Mouse (Mus musculus) hindbrain, embryonic 11.5 days (tissue): ENCODE data around the gene Scn4b. TPM values are rescaled to one million over a fixed set of nuclear protein-coding genes. Genes with fewer than 3 reads are reported as not detected.
A peak's percentile ranks its signal among the peaks of the same experiment; 100 is the strongest.

Source experiments
- ATAC-seq: fragments of 200-750 bp; cut with Nextera tagmentation; 2 replicates; pipeline ENCODE4 v1.8.0; 2017; ENCODE audit warnings: mild to moderate bottlenecking, moderate TSS enrichment, moderate library complexity; ENCODE audit not compliant: low FRiP score
- DNase-seq: peaks from one replicate; pipeline ENCODE4 v3.0.0-alpha.2; 2015; ENCODE audit warnings: low spot score
- H3K27ac ChIP-seq: fragments of 300-500 bp; sonication (generic); 2 replicates; pipeline ENCODE4 v1.5.1; 2014; ENCODE audit warnings: mild to moderate bottlenecking, low read depth, low read length
- H3K27me3 ChIP-seq: fragments of 300-500 bp; sonication (generic); 2 replicates; pipeline ENCODE4 v1.6.1; 2014; ENCODE audit warnings: mild to moderate bottlenecking, low read length, moderate library complexity, mixed read lengths; ENCODE audit not compliant: control insufficient read depth, insufficient read depth
- H3K36me3 ChIP-seq: fragments of 300-500 bp; sonication (generic); 2 replicates; pipeline ENCODE4 v1.6.1; 2014; ENCODE audit warnings: mild to moderate bottlenecking, low read length, moderate library complexity, mixed read lengths; ENCODE audit not compliant: control insufficient read depth, insufficient read depth
- H3K4me1 ChIP-seq: fragments of 300-500 bp; sonication (generic); replicated peaks from 2 replicates; pipeline ENCODE4 v1.6.1; 2014; ENCODE audit warnings: low read length, mixed read lengths; ENCODE audit not compliant: control insufficient read depth, insufficient read depth
- H3K4me2 ChIP-seq: fragments of 300-500 bp; sonication (generic); replicated peaks from 2 replicates; pipeline ENCODE4 v1.6.1; 2014; ENCODE audit warnings: mild to moderate bottlenecking, low read depth, low read length
- H3K4me3 ChIP-seq: fragments of 300-500 bp; sonication (generic); 2 replicates; pipeline ENCODE4 v1.5.1; 2014; ENCODE audit warnings: low read depth, low read length
- H3K9ac ChIP-seq: fragments of 300-500 bp; sonication (generic); 2 replicates; pipeline ENCODE4 v1.6.1; 2014; ENCODE audit warnings: low read depth, low read length
- H3K9me3 ChIP-seq: fragments of 300-500 bp; sonication (generic); 2 replicates; pipeline ENCODE4 v1.6.1; 2016; ENCODE audit warnings: low read length; ENCODE audit not compliant: control insufficient read depth
- WGBS: fragments of 180-500 bp; shearing (Covaris S2); extraction: QIAGEN DNeasy Blood & Tissue Kit; methylation state at CpG from one replicate; pipeline ENCODE4 v1.1.7; 2014; 5-methylcytosine and 5-hydroxymethylcytosine counted together
- polyA plus RNA-seq: library from polyadenylated mRNA; unstranded; fragments of >200 nt; fragmentation: Nextera tagmentation; extraction: Ambion mirVana; gene quantifications from 2 replicates; pipeline ENCODE4 v1.2.1, GENCODE M21; 2014

Scn4b gene
- polyA plus RNA-seq, result 0.12 and 0.14 TPM in 2 replicates

DNA sequence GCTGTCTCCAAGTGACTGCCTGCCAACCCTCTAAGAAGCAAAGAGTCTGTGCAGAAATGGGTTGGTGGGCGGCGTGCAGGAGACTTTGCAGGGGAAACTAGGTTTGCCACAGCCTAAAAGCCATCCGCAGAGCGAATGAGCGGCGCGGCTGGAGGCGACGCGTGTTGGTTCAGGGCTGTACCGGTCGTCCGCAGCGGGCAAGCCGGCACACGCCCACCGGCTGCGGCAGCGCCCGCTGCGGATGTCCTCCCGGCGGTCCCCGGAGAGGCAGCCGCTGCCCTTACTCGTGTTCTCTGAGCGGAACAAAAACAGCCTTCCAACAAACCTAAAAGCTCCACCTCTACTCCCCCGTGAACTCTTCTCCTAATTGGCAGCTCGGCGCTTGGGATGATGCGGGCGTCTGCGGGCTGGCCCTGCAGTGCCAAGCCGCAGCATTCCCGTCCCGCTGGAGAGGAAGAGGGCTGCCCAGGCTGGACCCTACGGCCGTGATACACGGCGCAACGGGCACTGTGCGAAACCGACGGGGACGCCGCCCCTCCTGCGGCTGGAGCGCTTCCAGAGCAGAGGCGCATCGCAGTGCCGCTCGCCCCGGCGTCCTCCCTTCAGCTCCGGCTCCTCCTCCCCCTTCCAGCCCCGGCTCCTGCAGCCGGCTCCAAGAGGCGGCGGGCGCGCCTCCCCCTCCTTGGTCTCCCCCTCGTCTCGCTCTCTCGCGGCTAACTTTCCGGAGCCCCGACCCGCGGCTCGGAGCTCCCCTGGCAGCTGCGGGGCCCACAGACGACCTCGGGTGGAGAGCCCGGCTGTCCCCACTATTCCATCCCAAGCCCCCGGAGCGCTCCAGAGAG, at the start of gene Scn4b:
Gene Scn4b (plus strand): TSS at position 205 of the 842 bp plus-strand sequence.
- H3K9ac ChIP-seq, result peak within 1 kb of the TSS; percentile 37
- ATAC-seq (peak; percentile 38; the same call in 1 of the 2 replicates), DNase-seq (peak; percentile 68)
- under 1% methylated on average over 71 of the region's 76 CpGs for WGBS
- H3K36me3 ChIP-seq, result no peaks in the 10 kb centered on the region
- H3K27ac ChIP-seq, result no peak within 1 kb of the TSS
- H3K4me3 ChIP-seq, result peak within 1 kb of the TSS; percentile 46
- H3K4me2 ChIP-seq, result peak within 1 kb of the TSS; percentile 91
- 0 out of 2 replicates have a peak, but pooled peaks cover 9% of the 10 kb centered on the region for H3K4me1 ChIP-seq
- no peaks in the 10 kb centered on the region for H3K9me3 ChIP-seq
- H3K27me3 ChIP-seq, result peaks cover 57% of the 10 kb centered on the region

DNA sequence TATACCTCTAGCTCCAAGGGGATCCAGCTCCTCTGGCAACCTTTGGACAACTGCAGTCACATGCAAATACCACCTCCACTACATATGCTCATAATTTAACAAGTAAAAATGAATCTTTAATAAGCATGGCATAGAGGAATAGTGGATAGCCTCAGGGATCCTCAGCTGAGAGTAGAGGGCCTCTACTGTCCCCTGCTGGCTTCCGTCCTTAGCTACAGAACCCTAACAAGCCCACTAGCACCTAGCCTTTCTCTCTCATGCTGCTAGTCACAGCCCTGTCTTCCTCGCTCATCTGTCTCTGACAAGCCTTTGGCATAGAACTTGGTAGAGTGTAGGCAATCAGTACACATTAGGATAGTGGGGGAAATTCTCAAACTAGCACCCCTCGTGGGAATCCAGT, 47.4 kb upstream of the Scn4b start:
- no peaks in the 10 kb centered on the region for H3K9me3 ChIP-seq
- H3K27me3 ChIP-seq, result no peaks in the 10 kb centered on the region
- no peak overlapping the region for H3K4me3 ChIP-seq
- DNase-seq (no peak), ATAC-seq (no peak)
- H3K36me3 ChIP-seq, result no peaks in the 10 kb centered on the region
- H3K4me1 ChIP-seq, result no peaks in the 10 kb centered on the region
- H3K27ac ChIP-seq, result no peak overlapping the region
- no peak overlapping the region for H3K4me2 ChIP-seq
- WGBS, result 68% methylated on average over 3 of the region's 3 CpGs
- H3K9ac ChIP-seq, result no peak overlapping the region

DNA sequence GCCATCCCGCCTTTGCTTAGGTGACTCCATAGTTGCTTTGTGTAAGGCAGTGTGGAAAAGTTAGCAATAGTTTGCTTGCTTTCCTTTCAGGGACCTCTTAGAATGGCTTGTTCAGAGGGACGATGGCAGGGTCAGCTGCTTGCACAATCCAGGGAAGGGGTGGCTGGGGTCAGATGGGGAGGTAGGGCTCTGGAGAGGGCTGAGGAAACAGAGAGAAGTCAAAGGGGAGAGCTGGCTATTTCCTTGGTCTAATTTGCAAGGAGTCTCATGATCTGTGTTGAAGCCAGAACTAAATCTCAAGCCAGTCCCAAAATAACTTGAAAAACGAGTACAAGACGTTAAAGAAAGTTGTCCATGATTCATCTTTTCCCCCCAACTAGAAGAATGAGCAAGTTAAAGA, 45.6 kb upstream of the Scn4b start:
- no peaks in the 10 kb centered on the region for H3K9me3 ChIP-seq
- H3K27ac ChIP-seq, result no peak overlapping the region
- 52% methylated on average over 4 of the region's 4 CpGs for WGBS

DNA sequence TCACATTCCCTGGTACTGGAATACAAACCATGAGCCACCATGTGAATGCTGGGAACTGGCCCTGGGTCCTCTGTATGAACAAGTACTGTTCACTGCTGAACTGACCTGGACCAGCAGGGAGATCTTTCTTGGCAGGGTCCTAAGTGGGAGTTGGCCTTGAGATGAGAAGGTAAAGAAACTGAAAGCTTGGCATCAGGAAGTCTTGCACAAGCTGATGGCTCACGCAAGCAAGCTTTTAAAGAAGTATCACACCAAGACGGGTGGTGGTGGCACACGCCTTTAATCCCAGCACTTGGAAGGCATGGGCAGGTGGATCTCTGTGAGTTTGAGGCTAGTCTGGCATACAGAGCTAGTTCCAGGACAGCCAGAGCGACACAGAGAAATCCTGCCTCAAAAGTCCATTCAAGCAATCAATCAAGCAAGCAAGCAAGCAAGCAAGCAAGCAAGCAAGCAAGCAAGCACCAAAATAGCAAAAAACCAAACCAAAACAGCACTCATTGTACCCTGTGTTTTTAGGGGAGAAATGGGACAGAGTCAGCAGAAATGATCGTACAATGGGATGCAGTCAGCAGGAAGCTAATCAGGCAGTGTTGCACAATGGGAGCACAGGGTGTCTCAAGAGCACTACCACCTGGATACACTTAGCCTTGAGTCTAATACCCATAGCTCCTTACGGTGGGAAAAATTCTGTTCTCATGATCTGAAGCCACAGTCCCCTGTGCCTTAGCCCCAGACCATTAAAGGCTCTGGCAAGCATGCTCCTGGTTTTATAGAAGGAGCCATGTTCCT, 42.9 kb upstream of the Scn4b start:
- no peaks in the 10 kb centered on the region for H3K9me3 ChIP-seq
- ATAC-seq (no peak), DNase-seq (no peak)
- H3K27me3 ChIP-seq, result no peaks in the 10 kb centered on the region
- H3K36me3 ChIP-seq, result no peaks in the 10 kb centered on the region
- WGBS, result 84% methylated on average over 6 of the region's 6 CpGs
- H3K27ac ChIP-seq, result no peak overlapping the region
- H3K4me3 ChIP-seq, result no peak overlapping the region
- H3K4me2 ChIP-seq, result no peak overlapping the region
- no peaks in the 10 kb centered on the region for H3K4me1 ChIP-seq
- H3K9ac ChIP-seq, result no peak overlapping the region

More for the DNA sequence above, 45.6 kb upstream of the Scn4b start:
- Histone ChIP-seq H3K27me3 (no peaks in the 10 kb centered on the region), H3K36me3 (no peaks in the 10 kb centered on the region), H3K4me2 (no peak overlapping the region), H3K9ac (no peak overlapping the region), H3K4me1 (no peaks in the 10 kb centered on the region), H3K4me3 (no peak overlapping the region)
- ATAC-seq, result no peak
- no peak for DNase-seq

DNA sequence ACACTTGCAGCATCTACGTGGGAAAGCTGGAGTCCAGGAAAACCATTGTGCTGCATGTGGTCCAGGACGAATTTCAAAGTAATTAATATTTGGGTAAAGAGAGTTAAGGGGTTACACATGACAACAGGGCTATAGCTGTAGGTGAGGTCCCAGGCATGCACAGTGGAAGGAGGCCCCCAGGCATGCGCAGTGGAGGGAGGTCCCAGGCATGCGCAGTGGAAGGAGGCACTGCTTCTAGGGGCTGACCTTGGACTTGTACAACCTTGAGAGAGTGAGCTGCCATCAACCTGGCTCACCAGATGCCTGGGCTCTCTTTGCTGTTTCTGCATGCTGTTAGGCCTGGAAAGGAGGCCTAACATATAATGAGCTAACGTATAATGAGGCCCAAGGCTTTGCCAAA, 40.3 kb upstream of the Scn4b start:
- Histone ChIP-seq H3K36me3 (no peaks in the 10 kb centered on the region), H3K9me3 (no peaks in the 10 kb centered on the region), H3K4me2 (no peak overlapping the region), H3K27ac (no peak overlapping the region), H3K4me1 (no peaks in the 10 kb centered on the region), H3K4me3 (no peak overlapping the region), H3K9ac (no peak overlapping the region), H3K27me3 (no peaks in the 10 kb centered on the region)
- DNase-seq (no peak), ATAC-seq (no peak)
- WGBS, result 84% methylated on average over 5 of the region's 5 CpGs

DNA sequence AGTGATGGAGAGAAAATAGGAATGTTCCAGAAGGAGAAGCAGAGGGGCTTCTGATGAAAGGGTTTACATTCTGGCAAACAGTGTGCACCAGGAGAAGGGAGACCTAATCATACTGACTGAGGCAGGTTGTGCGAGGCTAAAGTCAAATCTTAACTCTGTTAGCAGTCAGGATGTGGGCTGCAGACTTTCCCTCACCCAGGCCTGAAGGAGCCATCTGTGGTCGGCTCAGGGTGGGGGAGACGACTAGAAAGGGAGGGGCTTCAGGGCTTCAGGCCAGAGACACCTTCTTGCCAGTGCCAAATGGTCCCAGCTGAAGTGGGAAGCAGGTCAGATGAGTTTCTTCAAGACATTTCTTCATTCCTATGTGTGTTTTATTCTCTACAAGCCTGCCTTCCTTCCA, 39.8 kb upstream of the Scn4b start:
- Histone ChIP-seq H3K4me2 (no peak overlapping the region), H3K9me3 (no peaks in the 10 kb centered on the region), H3K36me3 (no peaks in the 10 kb centered on the region), H3K4me1 (no peaks in the 10 kb centered on the region), H3K9ac (no peak overlapping the region), H3K27me3 (no peaks in the 10 kb centered on the region), H3K4me3 (no peak overlapping the region), H3K27ac (no peak overlapping the region)
- ATAC-seq (no peak), DNase-seq (no peak)
- WGBS, result 58% methylated on average over 3 of the region's 3 CpGs

DNA sequence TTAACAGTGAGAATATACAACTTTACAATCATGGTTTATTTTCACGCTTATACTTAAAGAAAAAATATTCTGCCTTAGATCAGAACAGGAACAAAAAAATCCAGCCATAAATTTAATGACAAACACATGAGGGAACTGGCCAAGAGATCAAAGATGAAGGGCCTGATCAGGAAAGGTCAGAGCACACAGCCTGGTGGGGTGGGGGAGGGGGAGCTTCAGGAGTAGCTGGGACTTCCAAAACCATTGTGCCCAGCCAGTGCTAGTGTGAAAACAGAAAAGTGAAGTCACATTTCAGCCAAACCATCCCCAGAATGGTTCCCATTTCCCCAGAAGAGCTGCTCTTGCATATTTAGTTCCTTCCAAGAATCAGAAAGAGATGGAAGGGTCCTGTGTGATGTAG, 35.7 kb upstream of the Scn4b start:
- Histone ChIP-seq H3K9ac (no peak overlapping the region), H3K27me3 (no peaks in the 10 kb centered on the region), H3K4me1 (no peaks in the 10 kb centered on the region), H3K36me3 (no peaks in the 10 kb centered on the region), H3K4me2 (no peak overlapping the region), H3K27ac (no peak overlapping the region), H3K9me3 (no peaks in the 10 kb centered on the region), H3K4me3 (no peak overlapping the region)
- WGBS, result 75% methylated on average over 1 of the region's 1 CpGs
- no peak for DNase-seq
- no peak for ATAC-seq

DNA sequence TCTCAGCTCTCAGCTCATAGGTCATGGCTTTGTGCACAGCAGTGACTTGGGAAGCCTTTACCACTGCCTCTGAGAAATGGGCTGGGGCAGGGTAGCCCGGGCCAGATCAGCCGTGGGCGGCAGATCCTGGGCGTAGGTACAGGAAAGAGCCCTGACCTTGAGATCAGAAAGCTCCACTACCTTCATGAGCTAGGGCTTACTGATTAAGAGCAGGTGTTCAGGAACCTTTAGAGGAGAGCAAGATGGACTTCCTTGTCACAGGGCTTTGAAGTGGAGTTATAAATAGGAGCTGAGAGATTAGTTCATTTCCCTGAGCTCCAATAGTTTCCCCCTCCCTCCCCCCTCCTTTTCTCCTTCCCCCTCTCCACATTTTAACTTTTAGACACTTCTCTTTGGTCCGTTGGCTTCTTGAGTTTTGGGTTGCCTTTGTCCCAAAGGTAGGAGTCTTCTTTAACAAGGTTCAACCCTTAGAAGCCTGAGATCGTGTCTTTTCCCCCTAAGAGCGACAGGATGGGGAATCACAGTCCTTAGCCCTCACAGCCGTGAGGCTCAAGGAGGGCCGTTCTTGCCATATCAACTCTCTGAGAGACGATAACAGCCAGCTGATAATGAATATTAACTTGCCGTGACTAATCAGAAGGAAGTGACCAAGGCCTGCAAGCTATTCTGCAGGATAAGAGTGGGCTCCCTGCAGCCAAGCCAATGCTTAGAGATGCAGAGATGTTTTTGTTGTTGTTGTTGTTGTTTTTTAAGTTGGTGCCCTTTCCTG, 34.8 kb upstream of the Scn4b start:
- WGBS, result 74% methylated on average over 11 of the region's 11 CpGs
- Histone ChIP-seq H3K36me3 (no peaks in the 10 kb centered on the region), H3K4me1 (no peaks in the 10 kb centered on the region), H3K27me3 (no peaks in the 10 kb centered on the region), H3K27ac (no peak overlapping the region), H3K4me2 (no peak overlapping the region), H3K9me3 (no peaks in the 10 kb centered on the region), H3K4me3 (no peak overlapping the region), H3K9ac (no peak overlapping the region)
- ATAC-seq (no peak), DNase-seq (no peak)
